Mouse (Mus musculus): ENCODE results near the gene Aif1.

Aif1 gene

GRCm38 (mm10) chr17:35165451-35166155 is 10.3 kb downstream of the Aif1 start:
- no peak for DNase-seq

- DNase-seq, result peak; percentile 97 to 98
These were observed 11.1 kb downstream of the Aif1 start, which contains the start of gene Prrc2a for GRCm38 (mm10) chr17:35164568-35165450. TSS of gene Prrc2a (minus strand) at chr17:35164897.

- peak; percentile 36 to 45 for DNase-seq
These were observed 11.7 kb downstream of the Aif1 start for GRCm38 (mm10) chr17:35164218-35164567.

- DNase-seq, result no peak
These were observed 12.4 kb downstream of the Aif1 start for GRCm38 (mm10) chr17:35163326-35164081.

- DNase-seq, result no peak
These were observed 13.1 kb downstream of the Aif1 start for GRCm38 (mm10) chr17:35162730-35163129.

GRCm38 (mm10) chr17:35162121-35162520 is 13.7 kb downstream of the Aif1 start:
- DNase-seq, result no peak

GRCm38 (mm10) chr17:35161421-35161820 is 14.4 kb downstream of the Aif1 start:
- DNase-seq, result no peak

GRCm38 (mm10) chr17:35159638-35160037 is 16.2 kb downstream of the Aif1 start:
- DNase-seq, result no peak

GRCm38 (mm10) chr17:35158850-35159593 is 16.8 kb downstream of the Aif1 start:
- DNase-seq, result no peak

- DNase-seq, result no peak
These were observed 18.1 kb downstream of the Aif1 start for GRCm38 (mm10) chr17:35157661-35158175.

GRCm38 (mm10) chr17:35157254-35157653 is 18.6 kb downstream of the Aif1 start:
- no peak for DNase-seq

GRCm38 (mm10) chr17:35156461-35157200 is 19.2 kb downstream of the Aif1 start:
- no peak for DNase-seq

GRCm38 (mm10) chr17:35155451-35155850 is 20.4 kb downstream of the Aif1 start:
- DNase-seq, result no peak

- DNase-seq, result no peak
These were observed 21.3 kb downstream of the Aif1 start for GRCm38 (mm10) chr17:35154616-35155015.

- DNase-seq, result no peak
These were observed 21.9 kb downstream of the Aif1 start for GRCm38 (mm10) chr17:35153931-35154330.

- no peak for DNase-seq
These were observed 22.8 kb downstream of the Aif1 start for GRCm38 (mm10) chr17:35153077-35153476.

GRCm38 (mm10) chr17:35152121-35152520 is 23.7 kb downstream of the Aif1 start:
- DNase-seq, result no peak

- DNase-seq, result no peak
These were observed 27.8 kb downstream of the Aif1 start for GRCm38 (mm10) chr17:35147922-35148639.

- no peak for DNase-seq
These were observed 28.5 kb downstream of the Aif1 start for GRCm38 (mm10) chr17:35147348-35147747.

- no peak for DNase-seq
These were observed 29.7 kb downstream of the Aif1 start for GRCm38 (mm10) chr17:35146139-35146538.

GRCm38 (mm10) chr17:35141971-35142370 is 33.9 kb downstream of the Aif1 start:
- DNase-seq, result no peak
